ENCODE assay signal across 21 mouse cellular contexts in genomic region chr11:116504516-116504915, GRCm38 (mm10). TPM values are rescaled to one million over a fixed set of nuclear protein-coding genes. Genes with fewer than 3 reads are reported as not detected.
DNase-seq lines count a peak whose midpoint lies in the region; ATAC-seq and TF ChIP-seq lines count a peak whose summit lies in the region.
"Had no signal": no experiment of that assay in that cellular context is flagged by ENCODE, and none has a peak within 500 bp of the region (broad histone marks: within the 10 kb centered on the region; RNA-seq: fewer than 3 reads in every experiment).

No protein-coding gene starts in this region.

- no peaks in the 10 kb centered on the region for H3K36me3 ChIP-seq in heart, postnatal 0 days (replicated peaks; ENCODE audit: control insufficient read depth, insufficient read depth, low read length)
- H3K36me3 ChIP-seq in heart, embryonic 12.5 days, result no peaks in the 10 kb centered on the region
- no peaks in the 10 kb centered on the region for H3K36me3 ChIP-seq in intestine, embryonic 16.5 days (ENCODE audit: control insufficient read depth, insufficient read depth, low read length)
- H3K36me3 ChIP-seq: embryonic facial prominence, embryonic 13.5 days; forebrain, embryonic 10.5 days; heart, embryonic 15.5 days; hindbrain, embryonic 12.5 days; limb, embryonic 13.5 days; midbrain, embryonic 10.5 days; neural tube, embryonic 15.5 days had no signal

- WGBS in heart, postnatal 0 days, result 58% methylated on average over 17 of the region's 17 CpGs
- WGBS in heart, embryonic 12.5 days, result 84% methylated on average over 17 of the region's 17 CpGs
- WGBS in intestine, embryonic 16.5 days, result 87% methylated on average over 17 of the region's 17 CpGs

- TF ChIP-seq EP300 in heart, postnatal 0 days (IDR thresholded peaks at IDR 0.05; ENCODE audit: low read depth), result no peak

- no peak overlapping the region for H3K9ac ChIP-seq in heart, postnatal 0 days (replicated peaks; ENCODE audit: low read depth, low read length)
- H3K9ac ChIP-seq in heart, embryonic 12.5 days, result no peak overlapping the region
- H3K9ac ChIP-seq in intestine, embryonic 16.5 days (ENCODE audit: low read depth, low read length), result no peak overlapping the region
- H3K9ac ChIP-seq: embryonic facial prominence, embryonic 13.5 days; heart, embryonic 15.5 days; hindbrain, embryonic 12.5 days; limb, embryonic 13.5 days; neural tube, embryonic 15.5 days had no signal

- H3K4me1 ChIP-seq in heart, postnatal 0 days (ENCODE audit: control insufficient read depth, insufficient read depth), result no peaks in the 10 kb centered on the region
- H3K4me1 ChIP-seq in heart, embryonic 12.5 days (replicated peaks), result peaks cover 6% of the 10 kb centered on the region; the same call in 1 of the 2 replicates
- H3K4me1 ChIP-seq in intestine, embryonic 16.5 days (ENCODE audit: control insufficient read depth, insufficient read depth, low read length), result no peaks in the 10 kb centered on the region
- H3K4me1 ChIP-seq: forebrain, embryonic 10.5 days; heart, embryonic 15.5 days had no signal

- no peak overlapping the region for H3K4me3 ChIP-seq in heart, postnatal 0 days (ENCODE audit: low read depth, low read length)
- no peak overlapping the region for H3K4me3 ChIP-seq in heart, embryonic 12.5 days
- H3K4me3 ChIP-seq in intestine, embryonic 16.5 days (ENCODE audit: low read length), result no peak overlapping the region
- H3K4me3 ChIP-seq: embryonic facial prominence, embryonic 13.5 days; forebrain, embryonic 10.5 days; heart, embryonic 15.5 days; hindbrain, embryonic 12.5 days; limb, embryonic 13.5 days; midbrain, embryonic 10.5 days; neural tube, embryonic 15.5 days had no signal

- TF ChIP-seq CTCF in heart, postnatal 0 days (IDR thresholded peaks at IDR 0.05; ENCODE audit: low read depth), result no peak

- H3K4me2 ChIP-seq in heart, postnatal 0 days (ENCODE audit: low read depth, low read length), result no peak overlapping the region
- no peak overlapping the region for H3K4me2 ChIP-seq in heart, embryonic 12.5 days
- H3K4me2 ChIP-seq in intestine, embryonic 16.5 days (ENCODE audit: low read depth, low read length), result no peak overlapping the region
- H3K4me2 ChIP-seq: embryonic facial prominence, embryonic 13.5 days; heart, embryonic 15.5 days; hindbrain, embryonic 12.5 days; limb, embryonic 13.5 days; neural tube, embryonic 15.5 days had no signal

- no peaks in the 10 kb centered on the region for H3K27me3 ChIP-seq in heart, postnatal 0 days (ENCODE audit: control insufficient read depth, insufficient read depth, low read length)
- H3K27me3 ChIP-seq in heart, embryonic 12.5 days (replicated peaks), result no peaks in the 10 kb centered on the region
- H3K27me3 ChIP-seq in intestine, embryonic 16.5 days (replicated peaks; ENCODE audit: control insufficient read depth, insufficient read depth, low read length), result no peaks in the 10 kb centered on the region
- H3K27me3 ChIP-seq: embryonic facial prominence, embryonic 13.5 days; heart, embryonic 15.5 days; hindbrain, embryonic 12.5 days; limb, embryonic 13.5 days; neural tube, embryonic 15.5 days had no signal

- H3K27ac ChIP-seq in heart, postnatal 0 days (ENCODE audit: low read depth), result no peak overlapping the region
- no peak overlapping the region for H3K27ac ChIP-seq in heart, embryonic 12.5 days (ENCODE audit: poor library complexity, severe bottlenecking)
- no peak overlapping the region for H3K27ac ChIP-seq in intestine, embryonic 16.5 days (ENCODE audit: low read length)
- H3K27ac ChIP-seq: embryonic facial prominence, embryonic 13.5 days; forebrain, embryonic 10.5 days; heart, embryonic 15.5 days; hindbrain, embryonic 12.5 days; limb, embryonic 13.5 days; midbrain, embryonic 10.5 days; neural tube, embryonic 15.5 days had no signal

- peak; percentile 32; the same call in 1 of the 2 replicates for ATAC-seq in heart, postnatal 0 days (ENCODE audit: insufficient read depth, low read depth)
- ATAC-seq in heart, embryonic 12.5 days (ENCODE audit: insufficient number of reproducible peaks, low FRiP score), result no peak
- no peak for ATAC-seq in intestine, embryonic 16.5 days
- ATAC-seq: inflammation-experienced regulatory T-cells, adult 6 months had no signal

- no peaks in the 10 kb centered on the region for H3K9me3 ChIP-seq in heart, postnatal 0 days (replicated peaks; ENCODE audit: control insufficient read depth, low read length)
- no peaks in the 10 kb centered on the region for H3K9me3 ChIP-seq in heart, embryonic 12.5 days (replicated peaks)
- no peaks in the 10 kb centered on the region for H3K9me3 ChIP-seq in intestine, embryonic 16.5 days (ENCODE audit: control insufficient read depth, low read length)
- H3K9me3 ChIP-seq: embryonic facial prominence, embryonic 13.5 days; heart, embryonic 15.5 days; hindbrain, embryonic 12.5 days; limb, embryonic 13.5 days; midbrain, embryonic 10.5 days; neural tube, embryonic 15.5 days had no signal

- peak; percentile 12 for DNase-seq in heart, postnatal 0 days (ENCODE audit: low spot score)
- peak; percentile 51 for DNase-seq in ES-CJ7 (ENCODE audit: low read depth, low spot score)
- peak; percentile 88 for DNase-seq in fat pad, adult 2 months (ENCODE audit: extremely low read depth, low read depth, low spot score)
- DNase-seq in lung, postnatal 14 days, result peak; percentile 34
- DNase-seq in yolk sac, embryonic 10.5 days (ENCODE audit: low spot score), result no peak
- DNase-seq: adrenal gland, postnatal 25 days; cerebellum, adult 18-20 months; gastrocnemius, postnatal 14 days; kidney, postnatal 4 days; right cerebral cortex, postnatal 4 days had no signal

RNA-seq across cellular contexts. Expression of gene Prpsap1, which starts 10.5 kb away (rescaled TPM):
- total RNA-seq in heart, postnatal 0 days (2014; rRNA removed; ENCODE audit: low replicate concordance), result 43.3 and 46.6 TPM in 2 replicates
- polyA plus RNA-seq in heart, postnatal 0 days (2015; fragmentation: Nextera tagmentation; extraction: Ambion mirVana), result 59.2 and 62.2 TPM in 2 replicates
- 94.8 and 96.8 TPM in 2 replicates for polyA plus RNA-seq in heart, embryonic 12.5 days (2016; fragmentation: Nextera tagmentation; extraction: Ambion mirVana)
- polyA plus RNA-seq in intestine, embryonic 16.5 days (2015; fragmentation: Nextera tagmentation; extraction: Ambion mirVana), result 260 and 274 TPM in 2 replicates

RNA-seq across cellular contexts. Expression of gene Sphk1, which starts 26.2 kb away (rescaled TPM):
- 1.9 and 3.1 TPM in 2 replicates for total RNA-seq in heart, postnatal 0 days (2014; rRNA removed; ENCODE audit: low replicate concordance)
- polyA plus RNA-seq in heart, postnatal 0 days (2015; fragmentation: Nextera tagmentation; extraction: Ambion mirVana), result 2.0 TPM in 2 replicates
- 1.6 and 2.1 TPM in 2 replicates for polyA plus RNA-seq in heart, embryonic 12.5 days (2016; fragmentation: Nextera tagmentation; extraction: Ambion mirVana)
- polyA plus RNA-seq in intestine, embryonic 16.5 days (2015; fragmentation: Nextera tagmentation; extraction: Ambion mirVana), result 3.9 and 5.2 TPM in 2 replicates
- polyA plus RNA-seq: inflammation-experienced regulatory T-cells, adult 6 months had no signal

RNA-seq across cellular contexts. Expression of gene Qrich2, which starts 38.5 kb away (rescaled TPM):
- 0.23 TPM in 1 of 2 replicates, not detected in the other for total RNA-seq in heart, postnatal 0 days (2014; rRNA removed; ENCODE audit: low replicate concordance)
- not detected in 2 replicates for polyA plus RNA-seq in heart, postnatal 0 days (2015; fragmentation: Nextera tagmentation; extraction: Ambion mirVana)
- not detected in 2 replicates for polyA plus RNA-seq in heart, embryonic 12.5 days (2016; fragmentation: Nextera tagmentation; extraction: Ambion mirVana)
- 0.39 TPM in 2 replicates for polyA plus RNA-seq in intestine, embryonic 16.5 days (2015; fragmentation: Nextera tagmentation; extraction: Ambion mirVana)
- total RNA-seq: adrenal gland, postnatal 25 days; gastrocnemius, postnatal 14 days had no signal
- polyA plus RNA-seq: frontal cortex, adult 2 months; heart, embryonic 15.5 days; inflammation-experienced regulatory T-cells, adult 6 months; neural tube, embryonic 15.5 days had no signal
